Mouse (Mus musculus) retina, postnatal 7 days (tissue): ENCODE data around the gene A830031A19Rik.
A peak's percentile ranks its signal among the peaks of the same experiment; 100 is the strongest.

Source experiments
- DNase-seq: peaks from one replicate; pipeline ENCODE4 v3.0.0-alpha.2; 2012; ENCODE audit warnings: low read depth, low spot score

Gene A830031A19Rik

GRCm38 (mm10) chr11:24076821-24077730, 2.2 kb upstream of the A830031A19Rik start:
- no peak for DNase-seq

GRCm38 (mm10) chr11:24076127-24076650, 1.3 kb upstream of the A830031A19Rik start:
- DNase-seq = no peak

- no peak for DNase-seq
Measured at GRCm38 (mm10) chr11:24075486-24076126, 752 bp upstream of the A830031A19Rik start.

- DNase-seq = no peak
Measured at GRCm38 (mm10) chr11:24074021-24074591, 748 bp downstream of the A830031A19Rik start.

- DNase-seq = no peak
Measured at GRCm38 (mm10) chr11:24065313-24065712, 9.5 kb downstream of the A830031A19Rik start.

GRCm38 (mm10) chr11:24064221-24064620, 10.6 kb downstream of the A830031A19Rik start:
- DNase-seq = no peak

GRCm38 (mm10) chr11:24062495-24063096, 12.3 kb downstream of the A830031A19Rik start:
- DNase-seq = no peak

- DNase-seq = no peak
Measured at GRCm38 (mm10) chr11:24061819-24062218, 13.0 kb downstream of the A830031A19Rik start.

GRCm38 (mm10) chr11:24060428-24060827, 14.4 kb downstream of the A830031A19Rik start:
- no peak for DNase-seq

GRCm38 (mm10) chr11:24059137-24059536, 15.7 kb downstream of the A830031A19Rik start:
- no peak for DNase-seq

GRCm38 (mm10) chr11:24052882-24053281, 22.0 kb downstream of the A830031A19Rik start:
- no peak for DNase-seq

GRCm38 (mm10) chr11:24050032-24050757, 24.7 kb downstream of the A830031A19Rik start:
- DNase-seq = no peak

- DNase-seq = peak; percentile 57
Measured at GRCm38 (mm10) chr11:24049226-24050031, 25.4 kb downstream of the A830031A19Rik start.

GRCm38 (mm10) chr11:24044025-24044424, 30.8 kb downstream of the A830031A19Rik start:
- DNase-seq = no peak

GRCm38 (mm10) chr11:24020760-24021159, 54.1 kb downstream of the A830031A19Rik start:
- no peak for DNase-seq

GRCm38 (mm10) chr11:24018783-24019182, 56.1 kb downstream of the A830031A19Rik start:
- no peak for DNase-seq

GRCm38 (mm10) chr11:24016647-24017179, 58.1 kb downstream of the A830031A19Rik start:
- DNase-seq = no peak

- no peak for DNase-seq
Measured at GRCm38 (mm10) chr11:24016049-24016448, 58.8 kb downstream of the A830031A19Rik start.

GRCm38 (mm10) chr11:24014642-24015041, 60.2 kb downstream of the A830031A19Rik start:
- no peak for DNase-seq

GRCm38 (mm10) chr11:24012301-24012700, 62.6 kb downstream of the A830031A19Rik start:
- DNase-seq = no peak
